Mouse (Mus musculus): ENCODE measurements around the gene Clstn3. TPM values are rescaled to one million over a fixed set of nuclear protein-coding genes. Genes with fewer than 3 reads are reported as not detected.
A peak's percentile ranks its signal among the peaks of the same experiment; 100 is the strongest.

Clstn3 gene
- polyA plus RNA-seq, 1 experiment from 2014 or later = 1.2 TPM

- Histone ChIP-seq H3K9ac (ENCODE audit: low read length) (no peak overlapping the region), H3K36me3 (ENCODE audit: control insufficient read depth, insufficient read depth, low read length) (no peaks in the 10 kb centered on the region), H3K27me3 (ENCODE audit: control insufficient read depth, insufficient read depth, low read length) (no peaks in the 10 kb centered on the region), H3K4me3 (ENCODE audit: low read depth, low read length) (no peak overlapping the region), H3K9me3 (ENCODE audit: control insufficient read depth, low read length) (no peaks in the 10 kb centered on the region), H3K4me1 (replicated peaks; ENCODE audit: control insufficient read depth, insufficient read depth) (no peaks in the 10 kb centered on the region), H3K27ac (replicated peaks) (no peak overlapping the region), H3K4me2 (replicated peaks; ENCODE audit: low read depth) (no peak overlapping the region)
- ATAC-seq (ENCODE audit: low FRiP score, low TSS enrichment) = no peak
- DNase-seq (ENCODE audit: low spot score) = peak; percentile 70
- 27% methylated on average over 6 of the region's 6 CpGs for WGBS
- peak; percentile 78 for TF ChIP-seq CTCF (IDR thresholded peaks at IDR 0.05; ENCODE audit: low read depth)
- TF ChIP-seq EP300 (optimal IDR thresholded peaks at IDR 0.05) = no peak
Observed at GRCm38 (mm10) chr6:124481571-124481970, 17.0 kb upstream of the Clstn3 start.

DNA sequence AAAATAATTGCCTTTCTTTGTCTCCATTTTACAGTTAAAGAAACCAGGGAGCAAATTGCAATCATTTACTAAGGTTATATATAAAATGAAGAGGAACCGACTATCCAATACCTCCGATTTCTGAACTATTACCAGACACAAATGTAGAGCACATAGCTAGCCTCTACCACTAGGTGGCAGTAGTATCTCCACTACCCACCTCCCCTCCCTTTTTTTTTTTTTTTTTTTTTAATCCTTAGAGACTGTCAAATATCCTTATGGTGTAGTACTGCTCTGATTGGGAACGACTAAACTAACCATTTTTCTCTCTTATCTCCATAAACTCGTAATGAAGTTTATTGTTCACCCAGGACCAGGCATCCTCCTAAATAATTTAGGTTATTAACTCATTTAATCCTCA, 15.7 kb upstream of the Clstn3 start:
- H3K9ac ChIP-seq (ENCODE audit: low read length) = no peak overlapping the region
- TF ChIP-seq CTCF (IDR thresholded peaks at IDR 0.05; ENCODE audit: low read depth) = peak; percentile 75
- no peak for TF ChIP-seq EP300 (optimal IDR thresholded peaks at IDR 0.05)
- H3K27ac ChIP-seq (replicated peaks) = no peak overlapping the region
- H3K4me1 ChIP-seq (replicated peaks; ENCODE audit: control insufficient read depth, insufficient read depth) = no peaks in the 10 kb centered on the region
- H3K36me3 ChIP-seq (ENCODE audit: control insufficient read depth, insufficient read depth, low read length) = no peaks in the 10 kb centered on the region
- no peak overlapping the region for H3K4me3 ChIP-seq (ENCODE audit: low read depth, low read length)
- WGBS = 62% methylated on average over 4 of the region's 4 CpGs
- no peaks in the 10 kb centered on the region for H3K9me3 ChIP-seq (ENCODE audit: control insufficient read depth, low read length)
- DNase-seq (ENCODE audit: low spot score) = no peak
- ATAC-seq (ENCODE audit: low FRiP score, low TSS enrichment) = no peak
- H3K27me3 ChIP-seq (ENCODE audit: control insufficient read depth, insufficient read depth, low read length) = no peaks in the 10 kb centered on the region
- H3K4me2 ChIP-seq (replicated peaks; ENCODE audit: low read depth) = no peak overlapping the region

DNA sequence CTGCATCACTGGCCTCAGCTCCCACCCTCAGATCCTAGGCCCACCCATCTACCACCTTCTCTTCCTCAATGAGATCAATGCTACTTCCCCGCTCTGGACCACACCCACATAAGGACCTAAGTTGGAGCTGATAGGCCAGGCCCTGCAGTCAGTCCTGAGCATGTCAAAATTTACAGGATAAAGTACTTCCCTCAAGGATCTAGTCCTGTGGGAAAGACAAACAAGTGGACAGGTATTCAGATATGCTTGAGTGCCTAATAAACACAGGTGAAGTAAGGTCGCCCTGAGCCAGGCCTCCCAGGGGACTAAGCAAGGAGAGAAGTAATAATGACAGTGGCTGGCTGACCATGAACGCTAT, 15.0 kb upstream of the Clstn3 start:
- H3K4me2 ChIP-seq (replicated peaks; ENCODE audit: low read depth) = no peak overlapping the region
- 75% methylated on average over 3 of the region's 3 CpGs for WGBS
- no peaks in the 10 kb centered on the region for H3K9me3 ChIP-seq (ENCODE audit: control insufficient read depth, low read length)
- DNase-seq (ENCODE audit: low spot score) (no peak), ATAC-seq (ENCODE audit: low FRiP score, low TSS enrichment) (peak; percentile 9; the same call in 1 of the 2 replicates)
- H3K4me1 ChIP-seq (replicated peaks; ENCODE audit: control insufficient read depth, insufficient read depth) = no peaks in the 10 kb centered on the region
- TF ChIP-seq EP300 (optimal IDR thresholded peaks at IDR 0.05) (no peak), CTCF (IDR thresholded peaks at IDR 0.05; ENCODE audit: low read depth) (no peak)
- H3K36me3 ChIP-seq (ENCODE audit: control insufficient read depth, insufficient read depth, low read length) = no peaks in the 10 kb centered on the region
- no peak overlapping the region for H3K9ac ChIP-seq (ENCODE audit: low read length)
- H3K27me3 ChIP-seq (ENCODE audit: control insufficient read depth, insufficient read depth, low read length) = no peaks in the 10 kb centered on the region
- H3K4me3 ChIP-seq (ENCODE audit: low read depth, low read length) = no peak overlapping the region
- no peak overlapping the region for H3K27ac ChIP-seq (replicated peaks)

- no peak overlapping the region for H3K9ac ChIP-seq (ENCODE audit: low read length)
- DNase-seq (ENCODE audit: low spot score) = no peak
- no peak overlapping the region for H3K4me3 ChIP-seq (ENCODE audit: low read depth, low read length)
- no peaks in the 10 kb centered on the region for H3K36me3 ChIP-seq (ENCODE audit: control insufficient read depth, insufficient read depth, low read length)
- no peak overlapping the region for H3K27ac ChIP-seq (replicated peaks)
- WGBS = 66% methylated on average over 3 of the region's 3 CpGs
- H3K4me2 ChIP-seq (replicated peaks; ENCODE audit: low read depth) = no peak overlapping the region
- TF ChIP-seq EP300 (optimal IDR thresholded peaks at IDR 0.05) = no peak
- TF ChIP-seq CTCF (IDR thresholded peaks at IDR 0.05; ENCODE audit: low read depth) = no peak
- no peaks in the 10 kb centered on the region for H3K4me1 ChIP-seq (replicated peaks; ENCODE audit: control insufficient read depth, insufficient read depth)
- H3K27me3 ChIP-seq (ENCODE audit: control insufficient read depth, insufficient read depth, low read length) = no peaks in the 10 kb centered on the region
- no peaks in the 10 kb centered on the region for H3K9me3 ChIP-seq (ENCODE audit: control insufficient read depth, low read length)
- ATAC-seq (ENCODE audit: low FRiP score, low TSS enrichment) = 0 out of 2 replicates have a peak, but pooled peaks have one; percentile 1
Observed at GRCm38 (mm10) chr6:124478874-124479572, 14.4 kb upstream of the Clstn3 start.

DNA sequence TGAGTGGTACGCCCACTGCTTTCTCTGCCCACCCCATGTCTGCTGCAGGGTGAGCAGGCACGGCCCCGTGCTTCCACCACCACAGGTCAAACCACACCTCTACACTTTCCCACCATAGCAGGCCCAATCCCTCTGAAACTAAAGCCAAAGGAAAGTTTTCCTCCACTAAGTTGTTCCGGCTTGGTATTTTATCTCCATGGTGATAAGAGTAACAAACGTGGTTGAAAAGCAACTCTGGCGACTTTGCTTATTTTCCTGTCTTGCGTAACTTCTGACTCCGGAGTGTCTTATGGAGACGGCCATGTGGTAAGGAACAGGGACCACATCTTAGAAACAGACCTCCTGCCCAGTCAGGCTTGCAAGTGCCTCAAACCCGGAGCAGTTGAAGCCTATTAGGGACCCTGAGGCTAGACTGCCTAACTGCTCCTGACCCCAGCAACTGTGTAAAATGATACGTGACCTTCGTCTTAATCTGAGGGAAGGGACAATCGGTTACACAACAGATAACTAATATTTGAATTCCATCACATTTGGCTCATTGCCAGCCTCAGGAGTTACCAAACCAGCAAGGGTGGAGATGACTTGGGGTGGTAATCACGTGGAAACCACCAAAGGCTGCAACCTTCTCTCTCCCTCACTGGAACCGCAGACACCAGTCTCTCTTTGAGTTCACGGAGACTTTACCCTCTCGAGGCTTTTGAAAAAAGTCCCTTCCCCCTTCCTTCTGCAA, 13.5 kb upstream of the Clstn3 start:
- peak overlapping the region; percentile 25; the same call in 1 of the 2 replicates for H3K4me2 ChIP-seq (replicated peaks; ENCODE audit: low read depth)
- peak; percentile 73 for ATAC-seq (ENCODE audit: low FRiP score, low TSS enrichment)
- 32% methylated on average over 17 of the region's 17 CpGs for WGBS

DNA sequence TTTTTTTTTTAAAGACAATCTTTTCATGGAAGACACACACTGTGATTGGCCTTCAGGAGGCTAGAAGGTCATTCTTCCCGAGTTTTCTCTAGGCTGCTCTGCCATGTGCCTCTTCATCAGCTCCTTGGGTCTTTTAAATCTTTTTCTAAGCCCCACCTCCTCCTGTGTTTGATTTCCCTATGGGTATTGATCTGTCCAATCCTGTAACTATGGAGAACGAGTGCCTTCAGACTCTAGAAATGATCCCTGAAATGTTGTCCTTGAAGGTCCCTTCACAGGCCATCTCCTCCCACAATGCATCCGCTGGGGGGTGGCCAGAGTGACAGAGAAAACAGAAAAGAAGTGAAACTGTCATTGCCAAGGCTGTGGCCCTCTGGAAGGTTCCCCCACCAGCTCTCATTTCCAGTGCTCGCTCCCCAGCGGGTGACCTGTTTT, 12.6 kb upstream of the Clstn3 start:
- no peak for DNase-seq (ENCODE audit: low spot score)
- TF ChIP-seq EP300 (optimal IDR thresholded peaks at IDR 0.05) = no peak
- TF ChIP-seq CTCF (IDR thresholded peaks at IDR 0.05; ENCODE audit: low read depth) = no peak
- no peak for ATAC-seq (ENCODE audit: low FRiP score, low TSS enrichment)
- no peaks in the 10 kb centered on the region for H3K27me3 ChIP-seq (ENCODE audit: control insufficient read depth, insufficient read depth, low read length)
- H3K4me1 ChIP-seq (replicated peaks; ENCODE audit: control insufficient read depth, insufficient read depth) = no peaks in the 10 kb centered on the region
- no peaks in the 10 kb centered on the region for H3K9me3 ChIP-seq (ENCODE audit: control insufficient read depth, low read length)
- no peak overlapping the region for H3K4me3 ChIP-seq (ENCODE audit: low read depth, low read length)
- WGBS = 63% methylated on average over 5 of the region's 5 CpGs
- H3K36me3 ChIP-seq (ENCODE audit: control insufficient read depth, insufficient read depth, low read length) = no peaks in the 10 kb centered on the region
- H3K4me2 ChIP-seq (replicated peaks; ENCODE audit: low read depth) = no peak overlapping the region
- no peak overlapping the region for H3K9ac ChIP-seq (ENCODE audit: low read length)
- H3K27ac ChIP-seq (replicated peaks) = peak overlapping the region; percentile 79; the same call in 1 of the 2 replicates

More for the DNA sequence above, 13.5 kb upstream of the Clstn3 start:
- H3K36me3 ChIP-seq (ENCODE audit: control insufficient read depth, insufficient read depth, low read length) = no peaks in the 10 kb centered on the region
- H3K4me1 ChIP-seq (replicated peaks; ENCODE audit: control insufficient read depth, insufficient read depth) = no peaks in the 10 kb centered on the region
- no peaks in the 10 kb centered on the region for H3K27me3 ChIP-seq (ENCODE audit: control insufficient read depth, insufficient read depth, low read length)
- peak overlapping the region; percentile 79 for H3K27ac ChIP-seq (replicated peaks)
- TF ChIP-seq EP300 (optimal IDR thresholded peaks at IDR 0.05) (no peak), CTCF (IDR thresholded peaks at IDR 0.05; ENCODE audit: low read depth) (no peak)
- no peaks in the 10 kb centered on the region for H3K9me3 ChIP-seq (ENCODE audit: control insufficient read depth, low read length)
- DNase-seq (ENCODE audit: low spot score) = peak; percentile 69
- H3K9ac ChIP-seq (ENCODE audit: low read length) = no peak overlapping the region
- H3K4me3 ChIP-seq (ENCODE audit: low read depth, low read length) = no peak overlapping the region

Data from stomach, postnatal 0 days (tissue).